9 mouse cellular contexts compared by ENCODE assay signal in genomic region chr2:58458820-58459371, GRCm38 (mm10). TPM values are rescaled to one million over a fixed set of nuclear protein-coding genes. Genes with fewer than 3 reads are reported as not detected.
DNase-seq lines count a peak whose midpoint lies in the region; TF ChIP-seq lines count a peak whose summit lies in the region.
"Had no signal": no experiment of that assay in that cellular context is flagged by ENCODE, and none has a peak within 500 bp of the region (broad histone marks: within the 10 kb centered on the region; RNA-seq: fewer than 3 reads in every experiment).

No protein-coding gene starts in this region.

- H3K27me3 ChIP-seq in testis, adult 2 months (ENCODE audit: control insufficient read depth, insufficient read depth, low read length): no peaks in the 10 kb centered on the region

- no peak overlapping the region for H3K27ac ChIP-seq in testis, adult 2 months (ENCODE audit: control insufficient read depth, insufficient read depth, low read depth, low read length)

- TF ChIP-seq CTCF in testis, adult 2 months (IDR thresholded peaks at IDR 0.05; ENCODE audit: control insufficient read depth, insufficient read depth, insufficient replicate concordance, low read depth, low read length): peak; percentile 38; the same call in 1 of the 2 replicates

- no peak overlapping the region for H3K4me3 ChIP-seq in testis, adult 2 months (ENCODE audit: control insufficient read depth, low read depth, low read length)

- no peaks in the 10 kb centered on the region for H3K36me3 ChIP-seq in testis, adult 2 months (ENCODE audit: control insufficient read depth, insufficient read depth, low read length)

- peak; percentile 15 to 63 for DNase-seq in heart, adult 18-20 months
- no peak for DNase-seq in heart, adult 9 months (ENCODE audit: low spot score in 2 of 2)
- DNase-seq in testis, postnatal 14 days (ENCODE audit: low spot score): no peak
- DNase-seq in cerebellum, adult 11-12 months: peak; percentile 38
- peak; percentile 43 to 57 for DNase-seq in layer of hippocampus, postnatal 36 days
- peak; percentile 51 for DNase-seq in right cerebral cortex, postnatal 4 days
- no peak for DNase-seq in yolk sac, embryonic 10.5 days (ENCODE audit: low spot score)

- no peak for TF ChIP-seq POLR2A in testis, adult 2 months (IDR thresholded peaks at IDR 0.05; ENCODE audit: control insufficient read depth, low read depth, low read length)

- no peaks in the 10 kb centered on the region for H3K4me1 ChIP-seq in testis, adult 2 months (ENCODE audit: control insufficient read depth, insufficient read depth, low read length)

RNA-seq across cellular contexts. Expression of gene Gm17409, which starts 11.0 kb away (rescaled TPM):
- total RNA-seq in heart, adult 18-20 months (2021): not detected
- 0.15 TPM in 1 of 2 replicates, not detected in the other for polyA plus RNA-seq in testis, adult 2 months (2012; rRNA removed)
- total RNA-seq in layer of hippocampus, postnatal 36 days (2021): not detected
- polyA plus RNA-seq: heart, embryonic 16.5 days had no signal

Comparison
In these comparisons a context has a peak if more than half of its experiments do, and no peak if none do; other contexts are left out.
1. DNase-seq: peak in heart, adult 18-20 months (2 of 2), cerebellum, adult 11-12 months (single experiment), layer of hippocampus, postnatal 36 days (2 of 2) and right cerebral cortex, postnatal 4 days (single experiment); none in heart, adult 9 months (0 of 2), testis, postnatal 14 days (single experiment) and yolk sac, embryonic 10.5 days (single experiment).